Mouse (Mus musculus) embryo, embryonic 10.5 days (tissue): ENCODE measurements around the gene Bex2.

Experiments
- DNase-seq: peaks from one replicate; pipeline ENCODE4 v3.0.0-alpha.2; 2015; ENCODE audit warnings: low spot score

Bex2 gene

DNA sequence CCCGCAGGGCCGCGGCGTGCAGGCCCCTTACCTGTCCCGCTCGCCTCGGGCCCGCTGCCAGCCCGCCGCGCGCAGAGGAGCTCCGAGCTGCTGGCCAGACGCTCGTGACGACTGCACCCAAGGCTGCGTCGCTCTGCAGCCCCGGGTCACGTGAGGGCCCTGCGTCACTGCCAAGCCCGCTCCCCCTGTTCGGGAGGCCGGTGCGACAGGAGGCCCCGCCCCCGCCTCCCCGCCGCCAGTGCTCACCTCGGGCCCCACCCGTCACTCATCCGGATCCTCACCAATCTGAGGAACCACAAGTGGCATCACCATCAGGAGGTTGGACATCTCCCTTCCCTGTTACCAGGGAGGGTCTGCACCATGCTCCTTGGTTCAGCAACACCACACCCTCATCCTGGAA, at the start of gene Bex2:
Gene Bex2, minus strand, starts transcription at position 217 of the 400 bp plus-strand sequence.
- peak; percentile 2 for DNase-seq

DNA sequence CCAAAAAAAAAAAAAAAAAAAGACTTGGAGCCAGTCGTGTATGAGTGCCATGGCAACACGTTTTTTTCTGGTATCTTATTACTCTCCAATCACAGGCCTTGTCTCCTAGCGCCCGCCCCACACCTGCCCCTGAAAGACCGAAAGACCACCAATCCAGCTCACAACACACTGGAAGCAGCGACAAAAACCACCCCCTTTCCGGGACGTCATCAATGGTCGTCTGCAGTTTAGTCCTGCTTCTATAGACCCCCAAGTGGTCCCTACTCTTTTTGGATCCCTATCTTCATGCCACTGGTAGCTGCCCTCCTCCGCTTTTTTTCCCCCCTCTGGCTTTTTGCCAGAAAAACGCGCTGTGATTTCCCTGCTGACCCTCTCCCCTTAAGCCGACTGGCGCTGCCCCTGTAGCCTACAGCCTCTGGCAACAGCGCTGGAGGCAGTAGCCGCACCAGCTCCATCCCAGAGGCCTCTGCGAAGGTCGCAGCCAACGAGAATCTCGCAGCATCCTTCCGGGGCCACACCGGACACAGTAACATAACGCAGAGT, 47.5 kb upstream of the Bex2 start:
- peak; percentile 90 for DNase-seq

DNA sequence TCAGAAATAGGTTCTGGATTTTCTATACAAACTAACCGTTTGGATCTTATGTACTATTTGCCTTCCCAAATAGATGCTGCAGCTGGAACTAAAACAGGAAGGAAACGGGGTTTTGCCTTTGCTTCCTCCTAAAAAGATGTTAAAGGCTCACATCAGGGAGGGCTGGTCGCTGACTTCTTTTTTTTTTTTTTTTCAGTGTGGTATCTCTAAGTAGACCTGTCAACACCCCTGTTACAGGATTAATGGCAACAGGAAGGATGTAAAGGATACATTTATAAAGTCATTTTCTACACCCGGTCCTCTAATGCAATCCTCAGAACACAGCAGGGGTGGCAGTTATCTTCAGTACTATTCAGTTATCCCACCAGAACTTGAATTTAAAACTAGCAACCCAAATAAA, 47.0 kb upstream of the Bex2 start:
- DNase-seq, result no peak

DNA sequence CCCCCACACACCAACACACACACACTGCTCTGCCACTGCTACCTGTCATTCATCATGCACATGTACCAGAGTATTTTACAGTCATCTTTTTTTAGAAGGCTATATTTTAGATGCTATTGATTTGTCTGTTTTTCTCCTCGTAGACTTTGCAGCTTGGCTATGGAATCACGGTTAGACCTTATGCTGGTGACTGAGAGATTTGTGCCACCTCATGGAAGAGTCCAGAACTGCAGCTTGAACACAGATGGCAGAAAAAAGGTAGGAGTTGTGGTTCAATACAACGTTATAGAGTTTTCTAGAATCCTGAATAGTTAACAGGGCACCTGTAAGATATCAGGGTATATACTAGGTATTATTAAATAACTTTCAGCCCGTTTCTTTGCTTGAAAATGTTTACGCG, 39.9 kb upstream of the Bex2 start:
- peak; percentile 69 for DNase-seq

DNA sequence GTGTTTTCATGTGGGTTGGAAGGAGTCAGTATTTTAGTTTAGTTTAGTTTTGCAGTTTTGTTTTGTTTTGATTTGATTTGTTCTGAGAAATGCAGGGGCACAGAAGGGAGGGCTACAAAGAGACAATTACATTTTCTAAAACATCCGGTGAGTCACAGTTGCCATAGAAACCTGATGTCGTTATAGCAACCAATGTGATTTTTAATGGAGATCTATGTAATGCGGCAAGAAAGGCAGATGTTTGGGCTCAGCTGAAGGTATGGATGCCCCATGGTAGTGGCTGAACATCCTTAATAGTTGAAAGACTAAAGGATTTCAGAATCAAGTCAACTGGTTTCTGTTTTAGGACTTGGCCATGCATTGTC, 36.7 kb upstream of the Bex2 start:
- no peak for DNase-seq

DNA sequence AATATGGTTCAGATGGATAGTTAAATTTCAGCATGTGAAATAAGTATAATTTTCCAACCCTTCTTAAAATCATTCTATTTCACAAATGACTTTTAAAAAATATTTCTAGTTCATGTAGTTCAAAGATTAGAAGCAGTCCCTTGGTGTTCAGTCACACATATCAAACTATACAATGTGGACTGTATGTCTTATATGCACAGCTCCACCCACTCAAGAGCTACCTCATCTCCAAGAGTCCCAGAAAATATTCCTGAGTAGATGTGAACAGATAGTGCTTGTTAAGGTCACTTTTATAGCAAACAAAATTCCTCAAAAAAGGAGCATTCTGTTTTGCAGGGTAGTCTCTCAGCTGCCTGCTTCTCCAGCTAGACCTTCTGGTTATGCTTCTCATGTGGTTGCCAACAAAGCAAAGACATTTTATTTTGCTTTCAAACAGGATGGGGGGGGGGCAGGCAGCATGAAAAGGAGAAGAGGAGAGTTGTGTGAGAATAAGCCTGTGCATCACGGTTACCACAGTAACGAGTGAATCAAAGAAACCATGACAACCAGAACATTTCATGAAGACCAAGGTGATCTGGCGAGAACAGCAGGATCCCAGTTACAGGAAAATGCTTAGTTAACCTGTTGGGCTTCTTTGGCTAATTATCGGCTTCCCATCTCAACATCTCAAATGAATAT, 36.1 kb upstream of the Bex2 start:
- DNase-seq, result no peak

DNA sequence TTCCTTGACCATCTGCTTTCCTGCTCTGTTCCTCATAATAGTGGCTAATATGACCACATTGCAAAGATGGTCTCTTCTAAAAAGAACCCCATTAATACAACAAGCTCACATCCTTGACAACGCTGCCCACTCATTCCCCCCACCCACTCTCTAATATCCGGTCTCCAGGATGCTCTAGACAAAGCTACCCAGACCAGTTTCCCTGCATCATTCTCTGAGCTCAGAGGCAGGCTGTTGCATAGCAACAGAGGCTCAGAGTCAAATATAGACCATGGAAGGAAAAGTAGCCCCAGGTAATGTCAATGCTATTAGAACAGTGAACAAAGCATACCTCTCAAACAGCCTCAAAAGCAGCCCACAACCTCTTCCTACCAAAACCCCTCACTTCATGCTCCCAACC, 26.4 kb upstream of the Bex2 start:
- DNase-seq, result no peak

DNA sequence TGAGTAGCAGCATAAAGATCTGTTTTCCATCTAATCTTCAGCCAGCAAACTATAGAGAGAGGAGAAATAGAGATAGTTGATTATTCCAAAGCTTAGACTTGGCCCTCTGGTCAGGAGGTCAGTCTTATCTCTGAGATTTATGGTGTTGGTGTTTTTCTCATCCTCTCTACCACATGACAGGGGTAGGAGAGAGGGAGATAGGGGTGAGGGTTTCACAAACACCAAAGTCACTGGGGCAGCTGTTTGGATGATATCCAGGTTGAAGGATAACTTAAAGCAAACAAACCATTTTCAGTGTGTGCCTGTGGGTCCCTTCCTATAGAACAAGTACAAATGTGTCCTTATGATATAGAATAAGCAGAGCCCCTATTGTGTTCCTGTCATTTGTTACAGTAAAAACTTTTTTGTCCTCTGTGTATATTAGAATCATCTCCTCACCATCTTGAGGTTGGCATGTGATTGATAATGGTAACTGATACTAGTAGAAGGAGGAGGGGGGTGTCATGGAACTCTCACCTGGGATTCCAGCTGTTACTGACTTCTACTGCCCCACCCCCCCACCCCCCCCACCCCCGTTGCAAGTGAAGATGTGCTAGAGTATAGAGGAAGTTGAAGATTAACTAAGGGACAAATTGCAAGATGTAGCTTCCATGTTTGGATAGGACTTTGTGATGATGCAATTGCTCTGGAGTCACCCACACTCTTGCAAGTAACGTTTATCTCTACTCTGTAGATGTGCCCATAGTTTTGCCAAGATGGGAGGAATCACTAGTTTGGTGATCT, 24.7 kb upstream of the Bex2 start:
- DNase-seq, result no peak

DNA sequence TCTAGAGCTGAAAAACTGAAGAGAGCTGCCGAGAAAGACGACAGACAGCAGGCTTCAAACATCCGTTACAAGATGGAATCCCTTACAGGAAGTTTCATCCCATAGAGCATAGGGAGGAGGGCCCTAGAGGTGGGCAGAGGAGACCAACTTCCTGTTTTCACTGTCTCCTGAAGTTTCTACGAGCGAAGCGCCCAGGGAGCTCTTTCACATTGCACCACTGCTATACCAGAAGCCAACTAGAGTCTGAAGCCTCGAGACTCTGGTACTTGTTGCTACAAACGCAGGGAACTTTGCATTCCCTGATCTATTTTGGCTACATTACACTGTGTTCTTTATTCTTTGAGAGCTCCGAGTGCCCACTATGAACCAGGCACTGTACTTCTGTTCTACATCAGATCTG, 17.1 kb upstream of the Bex2 start, which contains the start of gene Nxf3:
Gene Nxf3, minus strand, starts transcription at position 101 of the 400 bp plus-strand sequence.
- DNase-seq, result no peak

DNA sequence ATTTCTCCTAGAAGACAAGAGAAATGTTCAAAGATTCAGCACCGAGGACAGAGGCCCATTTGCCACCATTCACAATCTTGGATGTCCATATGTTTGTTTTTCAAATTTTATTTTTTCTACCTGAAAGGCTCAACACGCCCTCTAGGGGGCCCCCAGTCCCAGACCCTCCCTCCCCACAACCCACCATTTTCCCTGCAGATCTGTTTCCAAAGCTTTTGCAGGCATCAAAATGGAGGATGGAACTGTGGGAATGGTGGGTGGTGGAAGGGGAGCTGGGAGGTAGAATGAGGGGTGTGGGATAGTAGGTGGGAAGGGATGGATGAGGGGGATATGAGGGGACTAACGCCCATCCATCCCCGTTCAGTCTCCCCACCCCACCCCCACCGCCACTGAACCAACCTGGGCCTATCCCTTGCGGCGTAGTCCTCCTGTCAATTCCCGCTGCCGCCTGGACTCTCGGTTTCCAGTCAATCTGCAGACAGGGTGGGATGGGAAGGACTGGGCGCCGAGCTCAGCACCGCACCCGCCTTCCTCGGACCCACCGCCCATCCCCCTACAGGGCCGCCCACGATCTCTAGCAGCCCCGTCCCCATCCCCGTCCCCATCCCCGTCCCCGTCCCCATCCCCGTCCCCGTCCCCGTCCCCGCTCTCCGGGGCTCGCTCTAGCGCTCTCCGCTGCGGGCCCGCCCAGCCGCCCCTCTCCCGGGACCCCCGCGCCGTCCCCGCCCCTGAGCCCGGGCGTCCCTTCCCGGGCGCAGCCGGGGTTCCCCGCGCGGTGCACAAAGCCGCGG, 640 bp downstream of the Bex2 start:
- DNase-seq, result peak; percentile 67

DNA sequence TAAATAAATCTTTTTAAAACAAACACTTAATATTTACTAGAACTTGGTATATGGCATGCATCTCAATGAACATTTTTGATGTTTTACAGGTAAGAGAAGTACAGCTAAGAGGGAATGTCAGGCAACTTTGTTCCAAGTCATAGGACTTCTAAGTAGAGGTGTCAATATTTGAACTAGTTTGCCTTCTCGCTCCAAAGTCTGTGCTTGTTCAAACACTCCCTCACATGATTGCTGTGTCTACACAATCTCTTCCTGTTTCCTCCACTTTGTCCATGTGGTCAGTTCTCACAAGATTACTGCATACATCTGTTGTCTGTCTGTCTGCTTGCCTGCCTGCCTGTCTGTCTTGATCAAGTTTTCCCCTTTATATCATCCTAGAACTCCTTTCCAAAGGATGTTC, 7.3 kb downstream of the Bex2 start:
- no peak for DNase-seq

DNA sequence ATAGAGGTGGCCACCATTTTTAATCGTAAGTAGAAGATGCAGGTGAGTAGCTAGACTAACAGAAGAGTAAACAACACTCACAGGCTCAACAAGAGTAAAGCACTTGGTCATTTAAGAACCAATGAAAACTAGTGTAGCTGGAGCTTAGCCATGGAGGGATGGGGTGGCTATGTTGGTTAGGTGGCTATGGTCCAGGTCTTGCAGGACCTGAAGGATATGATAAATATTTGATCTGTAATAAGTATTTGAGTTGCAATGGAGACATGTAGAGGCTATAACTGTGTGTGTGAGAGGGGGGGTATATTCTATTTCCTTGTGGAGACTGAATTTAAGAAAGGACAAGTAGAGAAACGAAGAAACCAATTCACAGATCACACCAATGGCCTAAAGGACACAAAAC, 16.8 kb downstream of the Bex2 start:
- DNase-seq, result no peak

DNA sequence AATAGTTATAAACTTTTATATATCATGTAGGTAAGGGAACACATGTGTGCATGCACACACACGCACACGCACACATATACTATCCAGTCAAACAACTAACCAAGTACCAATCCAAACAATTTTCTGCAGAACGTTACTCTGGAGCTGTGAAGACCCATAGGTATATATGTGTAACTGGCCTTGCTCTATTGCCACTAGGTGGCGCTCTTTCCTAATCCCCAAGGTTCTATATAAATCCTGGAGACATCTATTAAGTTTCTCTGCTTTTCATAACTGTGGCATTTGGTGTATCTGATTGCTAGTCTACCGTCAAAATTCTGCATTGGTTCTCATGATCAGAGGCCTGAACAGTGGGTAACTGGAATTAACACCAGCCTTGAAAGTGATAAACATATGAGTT, 20.5 kb downstream of the Bex2 start:
- peak; percentile 83 for DNase-seq

DNA sequence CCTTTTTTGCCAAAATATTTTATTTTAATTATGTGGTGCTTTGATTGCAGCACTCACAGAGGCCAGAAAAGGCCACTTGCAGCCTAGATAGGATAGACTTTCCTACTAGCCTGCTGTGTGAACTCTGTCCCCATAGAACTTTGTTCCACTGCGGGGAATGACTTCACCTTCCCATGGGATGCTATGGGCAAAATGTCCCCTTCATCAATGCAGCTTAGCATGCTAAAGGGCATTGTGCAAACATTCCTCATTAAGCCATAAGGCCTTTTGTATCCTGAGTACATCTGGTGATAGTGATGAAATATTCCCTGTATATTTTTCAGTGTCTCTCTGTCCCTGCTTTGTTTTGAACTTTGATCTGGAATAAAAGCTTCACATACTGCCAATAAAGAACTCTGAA, 24.3 kb downstream of the Bex2 start:
- no peak for DNase-seq

DNA sequence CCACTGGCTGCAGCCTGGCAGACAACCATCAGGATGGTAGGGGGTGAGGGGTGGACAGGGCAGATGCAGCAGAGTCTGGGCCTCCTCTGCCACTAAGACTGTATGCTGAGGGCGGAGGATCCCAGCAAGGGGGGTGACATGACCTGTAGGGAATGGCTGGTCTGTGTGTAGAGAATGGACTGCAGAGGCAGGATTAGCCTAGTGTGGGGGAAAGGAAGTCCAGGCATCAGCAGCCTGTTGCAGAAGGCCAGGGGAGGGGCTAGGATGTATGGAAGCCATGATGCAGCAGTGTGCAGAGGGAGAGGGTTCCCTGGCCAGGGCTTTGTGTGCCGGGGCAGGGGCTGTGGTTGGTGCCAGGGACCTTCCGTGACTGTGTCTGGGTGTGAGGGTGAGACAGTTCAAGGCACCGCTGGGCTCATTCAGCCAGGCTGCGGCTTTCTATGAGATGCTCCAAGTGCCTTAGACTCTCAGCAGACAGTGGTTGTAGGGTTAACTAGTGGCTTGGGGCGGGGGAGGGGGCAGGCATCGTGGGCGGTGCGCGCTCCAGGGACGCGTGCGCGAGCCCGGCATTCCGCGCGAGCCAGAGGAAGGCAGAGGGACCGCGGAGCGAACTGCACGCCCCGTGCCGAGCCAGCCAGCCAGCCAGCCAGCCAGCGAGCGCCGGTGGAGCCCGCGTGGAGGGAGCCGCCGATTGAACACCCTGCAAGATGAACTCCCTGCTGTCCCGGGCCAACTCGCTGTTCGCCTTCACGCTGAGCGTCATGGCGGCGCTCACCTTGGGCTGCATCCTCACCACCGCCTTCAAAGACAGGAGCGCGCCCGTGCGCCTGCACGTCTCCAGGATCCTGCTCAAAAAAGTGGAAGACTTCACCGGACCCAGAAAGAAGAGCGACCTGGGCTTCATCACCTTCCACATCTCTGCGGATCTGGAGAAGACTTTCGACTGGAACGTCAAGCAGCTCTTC, 35.0 kb downstream of the Bex2 start, which contains the start of gene Arxes1:
Gene Arxes1, plus strand, starts transcription at position 569 of the 965 bp plus-strand sequence.
- DNase-seq, result peak; percentile 26

DNA sequence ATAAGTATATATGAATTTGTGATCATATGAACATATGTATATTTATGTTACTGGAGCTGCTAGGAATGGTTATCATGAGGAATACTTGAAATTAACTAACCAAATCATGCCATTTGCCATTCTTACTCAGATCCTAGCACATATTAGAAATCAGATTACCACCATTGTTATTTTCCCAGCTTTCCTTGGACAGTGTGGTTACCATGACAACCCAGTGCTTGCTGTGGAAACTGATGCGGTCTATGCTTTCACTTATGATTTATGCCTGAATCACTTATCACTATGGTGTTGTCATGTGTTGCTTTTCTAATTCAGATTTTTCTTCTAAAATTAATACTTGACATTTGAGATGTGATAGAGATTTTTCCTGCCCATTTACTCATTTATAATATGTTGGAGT, 37.7 kb downstream of the Bex2 start:
- no peak for DNase-seq
